ENCODE assay signal across 14 mouse cellular contexts in genomic region chr14:61238751-61239150, GRCm38 (mm10). TPM values are rescaled to one million over a fixed set of nuclear protein-coding genes. Genes with fewer than 3 reads are reported as not detected.
DNase-seq lines count a peak whose midpoint lies in the region; ATAC-seq lines count a peak whose summit lies in the region.
"Had no signal": no experiment of that assay in that cellular context is flagged by ENCODE, and none has a peak within 500 bp of the region (broad histone marks: within the 10 kb centered on the region; RNA-seq: fewer than 3 reads in every experiment).

No protein-coding gene starts in this region.

- H3K27ac ChIP-seq in liver, embryonic 11.5 days (ENCODE audit: low read depth, low read length) = no peak overlapping the region
- no peak overlapping the region for H3K27ac ChIP-seq in neural tube, embryonic 15.5 days (replicated peaks)
- no peak overlapping the region for H3K27ac ChIP-seq in heart, embryonic 12.5 days (ENCODE audit: poor library complexity, severe bottlenecking)
- H3K27ac ChIP-seq: embryonic facial prominence, embryonic 13.5 days; intestine, embryonic 15.5 days; limb, embryonic 10.5 days had no signal

- H3K4me3 ChIP-seq in liver, embryonic 11.5 days (ENCODE audit: low read depth, low read length) = no peak overlapping the region
- H3K4me3 ChIP-seq in neural tube, embryonic 15.5 days (replicated peaks) = no peak overlapping the region
- H3K4me3 ChIP-seq in heart, embryonic 12.5 days = no peak overlapping the region
- H3K4me3 ChIP-seq: embryonic facial prominence, embryonic 13.5 days; intestine, embryonic 15.5 days; limb, embryonic 10.5 days had no signal

- H3K4me1 ChIP-seq in liver, embryonic 11.5 days (replicated peaks; ENCODE audit: control insufficient read depth, insufficient read depth, low read length) = no peaks in the 10 kb centered on the region; the same call in 1 of the 2 replicates
- no peaks in the 10 kb centered on the region for H3K4me1 ChIP-seq in neural tube, embryonic 15.5 days
- H3K4me1 ChIP-seq in heart, embryonic 12.5 days (replicated peaks) = peaks cover 11% of the 10 kb centered on the region
- H3K4me1 ChIP-seq: embryonic facial prominence, embryonic 13.5 days; intestine, embryonic 15.5 days had no signal

- peak; percentile 29 to 58 for DNase-seq in adrenal gland, adult (ENCODE audit: inconsistent age in 2 of 2, low spot score in 1 of 2)
- no peak for DNase-seq in adrenal gland, adult 8-10 months
- peak; percentile 32 for DNase-seq in 3134 (ENCODE audit: extremely low read depth, insufficient read length, low spot score)
- DNase-seq in adrenal gland, postnatal 36 days = peak; percentile 34 to 36
- DNase-seq in liver, embryonic 11.5 days (ENCODE audit: low spot score) = no peak
- DNase-seq: cerebellum, adult 18-20 months; lung, postnatal 10 days; thymus, postnatal 36 days had no signal

- peak; percentile 31; the same call in 1 of the 2 replicates for ATAC-seq in megakaryocyte progenitor cell, adult 5-6 weeks (replicated peaks; ENCODE audit: poor library complexity)
- ATAC-seq in liver, embryonic 11.5 days (replicated peaks; ENCODE audit: low FRiP score) = no peak
- no peak for ATAC-seq in neural tube, embryonic 15.5 days (ENCODE audit: low FRiP score)
- ATAC-seq in heart, embryonic 12.5 days (ENCODE audit: insufficient number of reproducible peaks, low FRiP score) = no peak
- ATAC-seq: intestine, embryonic 15.5 days had no signal

- no peaks in the 10 kb centered on the region for H3K36me3 ChIP-seq in liver, embryonic 11.5 days (ENCODE audit: control insufficient read depth, insufficient read depth, low read length)
- H3K36me3 ChIP-seq in neural tube, embryonic 15.5 days = no peaks in the 10 kb centered on the region
- no peaks in the 10 kb centered on the region for H3K36me3 ChIP-seq in heart, embryonic 12.5 days
- H3K36me3 ChIP-seq: embryonic facial prominence, embryonic 13.5 days; intestine, embryonic 15.5 days; limb, embryonic 10.5 days had no signal

- no peak overlapping the region for H3K4me2 ChIP-seq in liver, embryonic 11.5 days
- H3K4me2 ChIP-seq in neural tube, embryonic 15.5 days = no peak overlapping the region
- H3K4me2 ChIP-seq in heart, embryonic 12.5 days = no peak overlapping the region
- H3K4me2 ChIP-seq: embryonic facial prominence, embryonic 13.5 days; intestine, embryonic 15.5 days had no signal

- no peak overlapping the region for H3K9ac ChIP-seq in liver, embryonic 11.5 days (ENCODE audit: low read depth, low read length)
- no peak overlapping the region for H3K9ac ChIP-seq in neural tube, embryonic 15.5 days (replicated peaks)
- H3K9ac ChIP-seq in heart, embryonic 12.5 days = no peak overlapping the region
- H3K9ac ChIP-seq: embryonic facial prominence, embryonic 13.5 days; intestine, embryonic 15.5 days had no signal

- 68% methylated on average over 9 of the region's 9 CpGs for WGBS in liver, embryonic 11.5 days
- 66% methylated on average over 9 of the region's 9 CpGs for WGBS in neural tube, embryonic 15.5 days
- 57% methylated on average over 9 of the region's 9 CpGs for WGBS in heart, embryonic 12.5 days

- no peaks in the 10 kb centered on the region for H3K27me3 ChIP-seq in liver, embryonic 11.5 days (replicated peaks; ENCODE audit: control insufficient read depth, insufficient read depth, low read length)
- H3K27me3 ChIP-seq in neural tube, embryonic 15.5 days (replicated peaks) = no peaks in the 10 kb centered on the region
- no peaks in the 10 kb centered on the region for H3K27me3 ChIP-seq in heart, embryonic 12.5 days (replicated peaks)
- H3K27me3 ChIP-seq: embryonic facial prominence, embryonic 13.5 days; intestine, embryonic 15.5 days had no signal

- no peaks in the 10 kb centered on the region for H3K9me3 ChIP-seq in liver, embryonic 11.5 days (ENCODE audit: control insufficient read depth, low read length)
- H3K9me3 ChIP-seq in neural tube, embryonic 15.5 days (replicated peaks) = no peaks in the 10 kb centered on the region
- no peaks in the 10 kb centered on the region for H3K9me3 ChIP-seq in heart, embryonic 12.5 days (replicated peaks)
- H3K9me3 ChIP-seq: embryonic facial prominence, embryonic 13.5 days; intestine, embryonic 15.5 days; limb, embryonic 10.5 days had no signal

RNA-seq across cellular contexts. Expression of gene Sgcg, which starts 19.5 kb away (rescaled TPM):
- total RNA-seq in adrenal gland, adult 8-10 months (2022) = under 1 TPM in 3 of 4 experiments, not detected in 1; 0.61 to 0.87 (median 0.65) TPM
- total RNA-seq in adrenal gland, postnatal 36 days (2021) = 1 to 10 TPM in 1 of 2 experiments, under 1 TPM in 1; 0.73 to 1.9 TPM
- not detected in 2 replicates for total RNA-seq in megakaryocyte progenitor cell, adult 5-6 weeks (2015)
- not detected in 2 replicates for total RNA-seq in megakaryocyte progenitor cell, adult 5-6 weeks (2017)
- polyA plus RNA-seq in liver, embryonic 11.5 days (2014; fragmentation: Nextera tagmentation; extraction: Ambion mirVana) = 0.16 TPM in 1 of 2 replicates, not detected in the other
- 1.0 and 1.1 TPM in 2 replicates for polyA plus RNA-seq in neural tube, embryonic 15.5 days (2015; fragmentation: Nextera tagmentation; extraction: Ambion mirVana)
- polyA plus RNA-seq in heart, embryonic 12.5 days (2016; fragmentation: Nextera tagmentation; extraction: Ambion mirVana) = 6.6 and 6.7 TPM in 2 replicates

Comparison
In these comparisons a context has a peak if more than half of its experiments do, and no peak if none do; other contexts are left out.
1. DNase-seq: peak in adrenal gland, adult (2 of 2), 3134 (single experiment) and adrenal gland, postnatal 36 days (2 of 2); none in adrenal gland, adult 8-10 months (single experiment) and liver, embryonic 11.5 days (single experiment).